Mouse (Mus musculus): ENCODE measurements at regions not wholly inside any gene's neighbourhood (a gene's known extent, or its start where the extent isn't known, plus 50 kb on each side); places are given as distances from the start of the nearest gene placed in this dataset.
A peak's percentile ranks its signal among the peaks of the same experiment; 100 is the strongest.
"Not testable (repeated sequence)": the region's sequence is repeated elsewhere in the genome, so short reads cannot be mapped to it uniquely, and the experiment has no call there.

DNA sequence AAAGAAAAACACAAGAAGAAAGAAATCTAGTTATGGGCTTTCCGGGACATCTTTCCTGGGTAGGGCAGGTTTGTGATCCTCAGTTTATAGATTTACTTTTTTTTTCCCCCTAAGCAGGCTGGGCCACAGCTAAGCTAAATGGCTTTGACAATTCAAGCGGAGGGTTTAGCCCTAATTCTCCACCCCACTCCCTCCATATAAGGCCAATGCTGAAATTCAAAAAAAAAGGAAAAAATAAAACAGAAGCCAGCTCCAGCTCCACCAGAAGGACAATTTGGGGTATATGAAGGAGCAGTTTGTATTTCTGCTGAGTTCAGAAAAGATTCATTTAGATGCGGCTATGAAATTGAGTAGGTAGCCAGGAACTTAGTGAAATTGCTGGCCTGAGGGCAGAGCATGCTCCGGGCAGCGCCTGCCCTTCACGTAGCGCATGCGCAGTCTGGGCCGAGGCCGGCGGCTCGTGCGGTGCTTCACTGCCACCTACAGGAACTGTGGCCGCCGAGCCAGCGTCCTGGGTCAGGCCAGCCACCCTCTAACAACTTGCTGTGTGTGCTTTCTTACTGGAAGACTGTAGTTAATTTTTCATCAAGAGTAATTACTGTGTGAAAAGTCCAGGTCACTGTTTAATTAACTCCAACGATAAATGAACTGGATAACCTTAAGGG is 364.5 kb downstream of the Lrig3 start:
- DNase-seq = peak; percentile 76

DNA sequence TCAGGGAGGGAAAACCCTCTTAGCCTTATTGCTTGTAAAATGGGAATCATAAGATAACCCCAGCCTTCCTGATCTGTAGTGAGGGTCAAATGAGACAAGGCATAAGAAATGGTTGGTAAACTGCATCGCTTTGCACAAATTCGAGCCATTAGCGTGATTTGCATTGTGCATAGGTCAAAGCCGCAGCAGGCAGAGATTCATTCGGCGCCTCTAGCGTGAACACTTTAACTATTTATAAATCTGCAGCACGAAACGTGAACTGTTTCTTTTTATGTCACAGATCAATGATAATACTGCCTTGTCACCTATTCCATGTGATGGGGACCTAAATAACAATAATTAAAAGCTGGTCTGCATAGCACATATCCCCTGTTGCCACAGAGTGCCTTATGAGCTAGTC is 354.9 kb downstream of the Lrig3 start:
- DNase-seq = no peak

DNA sequence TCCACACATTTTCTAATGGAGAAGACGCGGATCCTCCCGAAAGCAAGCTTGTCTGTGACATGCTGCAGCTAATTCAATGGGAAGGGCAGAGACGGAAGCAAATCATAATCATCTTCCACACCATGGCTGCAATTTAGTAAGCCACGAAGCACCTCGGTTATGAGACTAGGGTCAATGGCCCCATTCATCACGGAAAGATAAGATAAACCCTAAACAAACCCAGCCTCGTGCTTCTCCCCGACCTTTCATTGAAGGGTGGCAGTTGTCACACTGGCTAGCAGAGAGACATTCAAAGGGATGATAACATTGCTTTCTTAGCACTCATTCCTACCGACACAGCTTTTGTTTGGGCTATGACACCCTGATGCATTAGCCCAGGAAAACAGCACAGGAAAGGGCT is 353.8 kb downstream of the Lrig3 start:
- DNase-seq = no peak

DNA sequence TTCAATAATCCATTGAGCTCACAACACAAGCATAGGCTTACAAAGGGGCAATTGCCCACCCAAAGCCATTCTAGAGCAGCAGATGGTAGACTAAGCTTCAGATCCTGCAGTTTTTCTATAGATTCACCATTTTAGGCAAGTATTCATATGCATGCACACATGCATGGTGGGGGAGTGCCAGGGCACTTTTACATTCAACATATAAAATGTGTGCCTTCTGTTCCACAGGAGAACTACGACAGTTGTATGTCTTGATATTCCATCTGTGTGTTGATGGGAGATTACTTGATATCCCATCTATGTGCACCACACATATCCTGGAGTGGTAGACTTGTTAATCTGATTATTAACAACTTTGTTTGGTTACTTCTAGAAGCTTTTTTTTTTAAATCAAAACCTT is 334.0 kb downstream of the Lrig3 start:
- DNase-seq = no peak

DNA sequence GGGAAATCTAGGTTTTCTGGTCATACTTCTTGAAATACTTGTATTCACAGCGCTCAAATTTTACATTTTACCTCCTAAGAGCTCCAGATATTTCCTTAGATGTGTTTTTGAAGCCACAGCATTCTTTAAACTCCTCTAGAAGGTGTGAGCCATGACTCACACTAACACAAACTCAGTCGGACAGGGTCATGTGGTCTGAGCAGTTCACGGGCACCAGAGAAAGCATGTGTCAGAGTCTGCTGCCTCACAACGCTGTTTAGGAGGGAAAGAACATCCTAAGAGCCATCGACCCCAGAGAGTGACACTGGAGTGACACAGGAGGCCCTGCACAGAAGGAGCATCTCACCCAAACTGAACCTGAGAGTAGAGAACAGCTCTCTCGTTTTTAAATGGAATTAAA is 332.2 kb downstream of the Lrig3 start:
- DNase-seq = no peak

DNA sequence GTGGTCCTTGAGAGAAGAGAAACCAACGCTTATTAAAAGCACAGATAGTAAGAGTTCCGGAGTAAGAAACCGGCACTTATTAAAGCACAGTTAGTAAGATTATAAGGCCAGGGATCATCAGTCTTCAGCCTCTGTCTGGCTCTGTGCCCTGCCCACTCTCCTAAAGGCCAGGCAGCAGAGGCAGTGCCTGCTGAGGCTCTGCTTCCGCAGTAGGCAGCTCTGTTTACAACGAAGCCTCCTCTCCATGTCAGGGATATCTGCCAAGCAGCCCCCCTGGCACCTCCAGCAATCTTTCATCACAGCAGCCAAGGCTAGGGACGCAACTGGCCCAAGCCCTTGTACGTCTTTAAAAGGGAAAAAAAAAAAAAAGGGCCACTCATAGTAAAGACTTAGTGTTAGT is 329.9 kb downstream of the Lrig3 start:
- no peak for DNase-seq

DNA sequence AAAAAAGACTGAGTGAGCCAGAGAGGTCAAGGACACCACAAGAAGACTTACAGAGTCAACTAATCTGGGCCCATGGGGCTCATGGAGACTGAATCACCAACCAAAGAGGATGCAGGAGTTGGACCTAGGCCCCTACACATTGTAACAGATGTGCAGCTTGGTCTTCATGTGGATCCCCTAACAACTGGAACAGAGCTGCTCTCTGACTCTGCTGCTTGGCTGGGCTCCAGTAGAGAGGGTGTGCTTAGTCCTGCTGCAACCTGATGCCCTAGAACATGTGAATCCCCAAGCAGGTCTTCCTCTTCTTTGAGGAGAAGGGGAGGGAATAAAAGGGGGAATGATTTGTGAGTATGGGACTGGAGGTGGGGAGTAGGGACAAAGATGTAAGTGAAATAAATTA is 325.8 kb downstream of the Lrig3 start:
- DNase-seq = no peak

DNA sequence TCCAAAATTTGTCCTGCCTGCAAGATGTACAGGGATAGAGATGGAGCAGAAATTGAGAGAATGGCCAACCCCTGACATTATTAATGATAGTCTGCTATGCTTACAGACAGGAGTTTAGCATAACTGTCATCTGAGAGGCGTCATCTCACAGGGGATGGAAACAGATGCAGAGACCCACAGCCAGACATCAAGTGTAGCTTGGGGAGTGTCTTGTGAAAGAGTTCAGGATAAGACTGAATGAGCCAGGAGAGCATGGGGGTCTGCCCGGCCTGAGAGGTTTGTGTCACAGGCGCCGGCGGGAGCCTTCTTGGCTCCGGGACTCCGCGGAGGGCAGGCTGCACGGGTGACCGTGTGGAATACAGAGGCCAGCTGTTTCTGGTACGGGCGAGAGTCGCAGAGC is 319.1 kb downstream of the Lrig3 start:
- DNase-seq = not testable (repeated sequence)

DNA sequence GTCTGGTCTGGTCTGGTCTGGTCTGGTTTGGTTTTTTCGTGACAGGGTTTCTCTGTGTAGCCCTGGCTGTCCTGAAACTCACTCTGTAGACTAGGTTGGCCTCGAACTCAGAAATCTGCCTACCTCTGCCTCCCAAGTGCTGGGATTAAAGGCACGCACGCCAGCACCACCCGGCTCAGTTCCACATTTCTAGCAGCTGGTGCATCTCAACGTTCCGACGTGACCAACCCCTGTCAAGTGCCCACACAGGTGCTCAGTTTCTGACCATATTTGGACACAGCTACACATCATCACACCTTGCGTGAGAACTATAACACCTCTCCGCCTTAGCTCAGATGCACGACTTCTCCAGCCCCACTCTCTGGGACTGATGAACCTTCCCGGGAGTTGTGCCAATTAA is 304.4 kb downstream of the Lrig3 start:
- DNase-seq = no peak

DNA sequence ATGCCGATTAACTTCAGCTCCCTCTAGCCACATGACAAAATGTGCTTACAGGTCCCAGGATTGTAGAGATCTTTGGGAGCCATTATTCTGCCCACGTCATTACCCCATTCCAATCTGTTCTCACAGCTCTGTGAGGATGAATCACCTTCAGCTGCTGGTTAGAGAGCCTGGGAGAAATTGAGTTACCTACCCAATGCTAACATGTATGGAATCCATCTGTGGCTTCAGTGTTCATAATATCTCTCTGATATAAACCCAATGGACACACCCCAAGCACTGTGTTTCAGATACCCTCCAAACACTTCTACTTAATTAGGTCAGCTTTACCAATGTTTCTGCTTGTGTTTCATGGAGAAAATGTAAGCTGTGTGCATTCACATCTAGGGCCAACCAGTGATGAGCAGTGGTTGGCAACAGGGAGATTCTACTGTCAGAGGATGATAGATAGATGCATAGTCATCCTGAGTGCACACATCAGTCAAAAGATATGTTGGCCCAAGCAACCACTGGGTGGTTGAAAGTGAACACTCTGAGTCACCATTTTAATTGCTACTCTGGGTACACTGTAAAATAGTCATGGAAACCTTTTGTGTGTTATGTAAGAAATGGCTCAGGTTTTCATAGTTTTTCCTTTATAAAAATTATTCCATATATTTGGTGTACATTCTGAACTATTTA is 301.5 kb downstream of the Lrig3 start:
- no peak for DNase-seq

DNA sequence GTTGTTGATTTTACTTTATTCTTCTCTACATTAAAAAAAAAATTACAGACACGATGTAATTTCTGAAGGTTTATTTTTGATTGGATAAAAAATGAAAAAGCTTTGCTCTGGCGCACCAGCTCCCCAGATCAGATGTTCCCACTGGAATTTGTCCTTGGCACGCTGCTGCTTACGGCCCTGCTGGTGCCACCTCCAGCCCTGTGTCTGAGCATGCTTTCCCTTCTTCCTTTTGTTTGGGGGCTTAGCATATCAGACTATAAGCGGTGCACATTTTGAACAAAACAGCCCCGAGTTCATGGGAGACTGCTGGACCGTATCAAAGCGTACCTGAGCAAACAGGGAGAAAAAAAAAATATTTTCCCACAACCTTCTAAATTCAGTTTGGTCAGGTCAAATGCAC is 291.2 kb downstream of the Lrig3 start:
- no peak for DNase-seq

DNA sequence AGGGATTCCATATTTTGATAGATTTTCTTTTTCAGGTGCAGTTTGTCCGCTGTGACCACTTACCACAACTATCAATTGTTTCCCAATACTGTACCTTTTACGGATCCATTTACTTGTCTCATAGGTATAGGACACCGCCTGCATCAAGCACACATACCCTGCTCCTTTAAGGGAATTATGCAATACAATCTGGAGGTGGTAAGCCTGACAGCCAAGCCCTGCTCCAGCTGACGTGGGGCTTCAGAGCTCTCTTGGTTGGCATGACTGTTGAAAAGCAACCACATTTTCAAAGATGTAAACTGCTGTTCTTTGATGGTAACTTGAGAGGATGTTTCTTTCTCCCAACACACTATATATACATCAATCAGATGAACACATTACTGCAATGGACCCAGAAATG is 288.2 kb downstream of the Lrig3 start:
- DNase-seq = no peak

DNA sequence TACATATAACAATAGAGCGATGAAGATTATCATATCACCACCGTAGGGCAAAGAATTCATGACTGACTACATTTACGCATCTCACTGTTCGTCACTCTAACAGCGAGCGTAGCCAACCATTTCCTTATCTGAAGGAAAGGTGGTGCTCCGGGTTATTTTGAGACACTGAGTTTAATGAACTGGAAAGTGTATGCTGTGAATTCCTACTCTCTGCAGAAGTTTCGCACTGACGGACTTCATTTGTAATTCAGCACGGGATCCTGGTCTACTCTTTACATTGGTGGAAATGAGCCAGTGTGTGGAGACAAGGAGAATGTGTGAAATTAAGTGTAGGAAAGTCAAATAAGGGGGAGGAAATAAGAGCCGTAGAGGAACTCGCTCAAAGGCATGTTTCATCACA is 283.2 kb downstream of the Lrig3 start:
- DNase-seq = no peak

DNA sequence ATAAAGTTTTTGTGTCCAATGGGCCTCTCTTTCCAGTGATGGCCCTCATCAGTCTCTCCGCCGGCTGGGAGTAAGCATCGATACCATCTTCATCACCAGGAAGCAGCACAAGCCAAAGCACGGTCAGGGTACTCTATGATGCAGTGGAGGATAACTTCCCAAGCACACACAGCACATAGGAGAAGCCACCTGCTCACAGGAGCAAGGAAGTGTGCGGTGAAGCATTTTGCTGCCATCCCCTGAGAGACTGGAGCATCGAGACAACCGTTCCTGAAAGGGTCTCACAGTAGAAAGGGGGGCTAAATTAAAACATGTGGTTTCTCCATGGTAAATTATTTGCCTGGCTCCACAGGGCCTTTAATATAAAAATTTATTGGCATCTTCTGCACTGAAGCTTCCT is 277.1 kb downstream of the Lrig3 start:
- DNase-seq = no peak

DNA sequence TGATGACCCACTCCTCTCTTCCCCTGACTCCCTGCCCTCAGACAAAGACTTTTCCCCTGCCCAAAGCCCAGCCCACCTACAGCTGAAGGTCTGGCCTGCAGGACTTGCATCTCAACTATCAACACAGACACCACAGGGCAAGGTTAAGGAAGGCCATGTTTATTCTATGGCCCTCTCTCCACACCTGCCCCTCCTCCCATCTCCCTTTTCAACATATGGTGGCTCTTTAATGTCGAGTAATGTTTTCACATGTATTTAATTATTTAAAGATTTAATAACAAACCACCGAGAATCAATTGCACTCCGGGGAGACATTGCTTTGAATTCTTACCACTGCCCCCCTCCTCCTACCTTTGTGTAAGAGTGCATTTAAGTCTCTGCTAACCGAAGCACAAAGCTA is 273.6 kb downstream of the Lrig3 start:
- no peak for DNase-seq

Data from cerebellum, adult 11-12 months (tissue).